Mouse (Mus musculus): Measurements from ENCODE around the gene Sdk1.

GRCm38 (mm10) chr5:141984322-141984721 lies 743.0 kb downstream of the Sdk1 start:
- TF ChIP-seq CTCF (IDR thresholded peaks at IDR 0.05; ENCODE audit: insufficient read depth, low read depth, low read length) (no peak), POLR2A (IDR thresholded peaks at IDR 0.05; ENCODE audit: insufficient read depth, low read depth, low read length) (no peak)

All from olfactory bulb, adult 2 months (tissue).